ENCODE assay signal across 18 mouse cellular contexts in genomic region chr15:87178646-87179045, GRCm38 (mm10).
"Had no signal": no experiment of that assay in that cellular context is flagged by ENCODE, and none has a peak within 500 bp of the region (broad histone marks: within the 10 kb centered on the region; RNA-seq: fewer than 3 reads in every experiment).

No protein-coding gene starts in this region.

- DNase-seq: liver, postnatal 0 days; lung, embryonic 14.5 days; lung, postnatal 10 days; lung, postnatal 4 days; midbrain, embryonic 14.5 days; retina, postnatal 1 day; right cerebral cortex, adult 18-20 months; right cerebral cortex, postnatal 25 days; right cerebral cortex, postnatal 4 days; spleen, adult 18-20 months; thymus, adult 2 months; thymus, postnatal 25 days; thymus, postnatal 4 days had no signal

- H3K27ac ChIP-seq: midbrain, embryonic 10.5 days; midbrain, embryonic 12.5 days; neural tube, embryonic 13.5 days; neural tube, embryonic 15.5 days had no signal

- H3K4me3 ChIP-seq: midbrain, embryonic 10.5 days; midbrain, embryonic 12.5 days; myocyte; neural tube, embryonic 13.5 days; neural tube, embryonic 15.5 days had no signal
